Mouse (Mus musculus): ENCODE measurements around the gene Skor1. TPM values are rescaled to one million over a fixed set of nuclear protein-coding genes. Genes with fewer than 3 reads are reported as not detected.

Skor1 gene
- polyA plus RNA-seq, 1 experiment from 2014 or later = not detected

- Histone ChIP-seq H3K4me2 (replicated peaks; ENCODE audit: low read depth, low read length) (no peak overlapping the region), H3K9me3 (ENCODE audit: control insufficient read depth, low read depth, low read length) (no peaks in the 10 kb centered on the region), H3K36me3 (ENCODE audit: control insufficient read depth, insufficient read depth, low read length) (0 out of 2 replicates have a peak, but pooled peaks cover 3% of the 10 kb centered on the region), H3K4me1 (ENCODE audit: control insufficient read depth, insufficient read depth, low read length) (no peaks in the 10 kb centered on the region), H3K27me3 (ENCODE audit: control insufficient read depth, insufficient read depth, low read length) (no peaks in the 10 kb centered on the region), H3K27ac (ENCODE audit: low read length) (no peak overlapping the region), H3K9ac (replicated peaks; ENCODE audit: low read depth, low read length) (no peak overlapping the region), H3K4me3 (ENCODE audit: low read depth, low read length) (no peak overlapping the region)
- no peak for ATAC-seq (ENCODE audit: insufficient number of reproducible peaks, insufficient read depth, low FRiP score, low read depth)
- WGBS = 70% methylated on average over 8 of the region's 8 CpGs
Measured at GRCm38 (mm10) chr9:63163756-63164155, 15.0 kb upstream of the Skor1 start.

- WGBS = 28% methylated on average over 14 of the region's 14 CpGs
- H3K4me2 ChIP-seq (replicated peaks; ENCODE audit: low read depth, low read length) = no peak overlapping the region
- no peak overlapping the region for H3K27ac ChIP-seq (ENCODE audit: low read length)
- H3K9me3 ChIP-seq (ENCODE audit: control insufficient read depth, low read depth, low read length) = no peaks in the 10 kb centered on the region
- H3K9ac ChIP-seq (replicated peaks; ENCODE audit: low read depth, low read length) = no peak overlapping the region
- peaks cover 65% of the 10 kb centered on the region for H3K27me3 ChIP-seq (ENCODE audit: control insufficient read depth, insufficient read depth, low read length)
- H3K36me3 ChIP-seq (ENCODE audit: control insufficient read depth, insufficient read depth, low read length) = no peaks in the 10 kb centered on the region
- H3K4me1 ChIP-seq (ENCODE audit: control insufficient read depth, insufficient read depth, low read length) = peaks cover 15% of the 10 kb centered on the region; the same call in 1 of the 2 replicates
- no peak for ATAC-seq (ENCODE audit: insufficient number of reproducible peaks, insufficient read depth, low FRiP score, low read depth)
- no peak overlapping the region for H3K4me3 ChIP-seq (ENCODE audit: low read depth, low read length)
Measured at GRCm38 (mm10) chr9:63151949-63152348, 3.2 kb upstream of the Skor1 start.

GRCm38 (mm10) chr9:63151072-63151870 is 2.5 kb upstream of the Skor1 start:
- peaks cover 22% of the 10 kb centered on the region; the same call in 1 of the 2 replicates for H3K4me1 ChIP-seq (ENCODE audit: control insufficient read depth, insufficient read depth, low read length)
- ATAC-seq (ENCODE audit: insufficient number of reproducible peaks, insufficient read depth, low FRiP score, low read depth) = no peak
- H3K36me3 ChIP-seq (ENCODE audit: control insufficient read depth, insufficient read depth, low read length) = no peaks in the 10 kb centered on the region
- no peak overlapping the region for H3K4me2 ChIP-seq (replicated peaks; ENCODE audit: low read depth, low read length)
- no peak overlapping the region for H3K9ac ChIP-seq (replicated peaks; ENCODE audit: low read depth, low read length)
- no peak overlapping the region for H3K4me3 ChIP-seq (ENCODE audit: low read depth, low read length)
- WGBS = 2% methylated on average over 20 of the region's 20 CpGs
- H3K27ac ChIP-seq (ENCODE audit: low read length) = no peak overlapping the region
- no peaks in the 10 kb centered on the region for H3K9me3 ChIP-seq (ENCODE audit: control insufficient read depth, low read depth, low read length)
- peaks cover 72% of the 10 kb centered on the region for H3K27me3 ChIP-seq (ENCODE audit: control insufficient read depth, insufficient read depth, low read length)

- WGBS = 3% methylated on average over 27 of the region's 27 CpGs
- Histone ChIP-seq H3K27ac (ENCODE audit: low read length) (no peak overlapping the region), H3K9me3 (ENCODE audit: control insufficient read depth, low read depth, low read length) (no peaks in the 10 kb centered on the region), H3K27me3 (ENCODE audit: control insufficient read depth, insufficient read depth, low read length) (peaks cover 82% of the 10 kb centered on the region), H3K9ac (replicated peaks; ENCODE audit: low read depth, low read length) (no peak overlapping the region), H3K4me2 (replicated peaks; ENCODE audit: low read depth, low read length) (no peak overlapping the region), H3K4me1 (ENCODE audit: control insufficient read depth, insufficient read depth, low read length) (peaks cover 24% of the 10 kb centered on the region; the same call in 1 of the 2 replicates), H3K36me3 (ENCODE audit: control insufficient read depth, insufficient read depth, low read length) (no peaks in the 10 kb centered on the region), H3K4me3 (ENCODE audit: low read depth, low read length) (no peak overlapping the region)
- ATAC-seq (ENCODE audit: insufficient number of reproducible peaks, insufficient read depth, low FRiP score, low read depth) = no peak
Measured at GRCm38 (mm10) chr9:63150086-63150800, 1.5 kb upstream of the Skor1 start.

GRCm38 (mm10) chr9:63149372-63149766 is 608 bp upstream of the Skor1 start:
- 1% methylated on average over 20 of the region's 20 CpGs for WGBS
- H3K4me2 ChIP-seq (replicated peaks; ENCODE audit: low read depth, low read length) = peak overlapping the region; percentile 77
- no peak overlapping the region for H3K27ac ChIP-seq (ENCODE audit: low read length)
- no peaks in the 10 kb centered on the region for H3K36me3 ChIP-seq (ENCODE audit: control insufficient read depth, insufficient read depth, low read length)
- H3K4me1 ChIP-seq (ENCODE audit: control insufficient read depth, insufficient read depth, low read length) = peaks cover 24% of the 10 kb centered on the region; the same call in 1 of the 2 replicates
- no peaks in the 10 kb centered on the region for H3K9me3 ChIP-seq (ENCODE audit: control insufficient read depth, low read depth, low read length)
- ATAC-seq (ENCODE audit: insufficient number of reproducible peaks, insufficient read depth, low FRiP score, low read depth) = no peak
- peaks cover 88% of the 10 kb centered on the region for H3K27me3 ChIP-seq (ENCODE audit: control insufficient read depth, insufficient read depth, low read length)
- no peak overlapping the region for H3K9ac ChIP-seq (replicated peaks; ENCODE audit: low read depth, low read length)
- H3K4me3 ChIP-seq (ENCODE audit: low read depth, low read length) = peak overlapping the region; percentile 35

- peaks cover 27% of the 10 kb centered on the region; the same call in 1 of the 2 replicates for H3K4me1 ChIP-seq (ENCODE audit: control insufficient read depth, insufficient read depth, low read length)
- WGBS = 3% methylated on average over 14 of the region's 14 CpGs
- no peak overlapping the region for H3K27ac ChIP-seq (ENCODE audit: low read length)
- H3K36me3 ChIP-seq (ENCODE audit: control insufficient read depth, insufficient read depth, low read length) = no peaks in the 10 kb centered on the region
- peaks cover 92% of the 10 kb centered on the region for H3K27me3 ChIP-seq (ENCODE audit: control insufficient read depth, insufficient read depth, low read length)
- H3K4me3 ChIP-seq (ENCODE audit: low read depth, low read length) = no peak overlapping the region
- H3K9ac ChIP-seq (replicated peaks; ENCODE audit: low read depth, low read length) = no peak overlapping the region
- ATAC-seq (ENCODE audit: insufficient number of reproducible peaks, insufficient read depth, low FRiP score, low read depth) = no peak
- no peak overlapping the region for H3K4me2 ChIP-seq (replicated peaks; ENCODE audit: low read depth, low read length)
- no peaks in the 10 kb centered on the region for H3K9me3 ChIP-seq (ENCODE audit: control insufficient read depth, low read depth, low read length)
Measured at GRCm38 (mm10) chr9:63147786-63148409, 863 bp downstream of the Skor1 start.

- no peak overlapping the region for H3K4me2 ChIP-seq (replicated peaks; ENCODE audit: low read depth, low read length)
- H3K36me3 ChIP-seq (ENCODE audit: control insufficient read depth, insufficient read depth, low read length) = no peaks in the 10 kb centered on the region
- no peak for ATAC-seq (ENCODE audit: insufficient number of reproducible peaks, insufficient read depth, low FRiP score, low read depth)
- H3K27ac ChIP-seq (ENCODE audit: low read length) = no peak overlapping the region
- under 1% methylated on average over 9 of the region's 9 CpGs for WGBS
- H3K27me3 ChIP-seq (ENCODE audit: control insufficient read depth, insufficient read depth, low read length) = peaks cover 92% of the 10 kb centered on the region
- 0 out of 2 replicates have a peak overlapping the region, but pooled peaks have one; percentile 14 for H3K4me3 ChIP-seq (ENCODE audit: low read depth, low read length)
- no peak overlapping the region for H3K9ac ChIP-seq (replicated peaks; ENCODE audit: low read depth, low read length)
- H3K4me1 ChIP-seq (ENCODE audit: control insufficient read depth, insufficient read depth, low read length) = peaks cover 27% of the 10 kb centered on the region; the same call in 1 of the 2 replicates
- no peaks in the 10 kb centered on the region for H3K9me3 ChIP-seq (ENCODE audit: control insufficient read depth, low read depth, low read length)
Measured at GRCm38 (mm10) chr9:63147296-63147695, 1.5 kb downstream of the Skor1 start.

- WGBS = 2% methylated on average over 20 of the region's 20 CpGs
Measured at GRCm38 (mm10) chr9:63146856-63147274, 1.9 kb downstream of the Skor1 start.

More at GRCm38 (mm10) chr9:63146856-63147274, 1.9 kb downstream of the Skor1 start:
- Histone ChIP-seq H3K27ac (ENCODE audit: low read length) (no peak overlapping the region), H3K9me3 (ENCODE audit: control insufficient read depth, low read depth, low read length) (no peaks in the 10 kb centered on the region), H3K27me3 (ENCODE audit: control insufficient read depth, insufficient read depth, low read length) (peaks cover 92% of the 10 kb centered on the region), H3K4me3 (ENCODE audit: low read depth, low read length) (peak overlapping the region; percentile 14; the same call in 1 of the 2 replicates), H3K9ac (replicated peaks; ENCODE audit: low read depth, low read length) (no peak overlapping the region), H3K4me1 (ENCODE audit: control insufficient read depth, insufficient read depth, low read length) (peaks cover 27% of the 10 kb centered on the region; the same call in 1 of the 2 replicates), H3K4me2 (replicated peaks; ENCODE audit: low read depth, low read length) (peak overlapping the region; percentile 28; the same call in 1 of the 2 replicates), H3K36me3 (ENCODE audit: control insufficient read depth, insufficient read depth, low read length) (no peaks in the 10 kb centered on the region)
- ATAC-seq (ENCODE audit: insufficient number of reproducible peaks, insufficient read depth, low FRiP score, low read depth) = no peak
